Mouse (Mus musculus) ES-Bruce4 (cell line): Measurements from ENCODE around the gene Amd1.

Experiments
- CTCF ChIP-seq: IDR thresholded peaks from one replicate; pipeline ENCODE4 v1.8.1; 2011; ENCODE audit warnings: low read depth, low read length
- EP300 ChIP-seq: IDR thresholded peaks from 2 replicates; pipeline ENCODE4 v1.6.1; 2011; ENCODE audit warnings: low read depth, low read length; ENCODE audit not compliant: insufficient read depth
- POLR2A ChIP-seq: IDR thresholded peaks from one replicate; pipeline ENCODE4 v1.8.1; 2011; ENCODE audit warnings: low read length; ENCODE audit not compliant: insufficient read depth

DNA sequence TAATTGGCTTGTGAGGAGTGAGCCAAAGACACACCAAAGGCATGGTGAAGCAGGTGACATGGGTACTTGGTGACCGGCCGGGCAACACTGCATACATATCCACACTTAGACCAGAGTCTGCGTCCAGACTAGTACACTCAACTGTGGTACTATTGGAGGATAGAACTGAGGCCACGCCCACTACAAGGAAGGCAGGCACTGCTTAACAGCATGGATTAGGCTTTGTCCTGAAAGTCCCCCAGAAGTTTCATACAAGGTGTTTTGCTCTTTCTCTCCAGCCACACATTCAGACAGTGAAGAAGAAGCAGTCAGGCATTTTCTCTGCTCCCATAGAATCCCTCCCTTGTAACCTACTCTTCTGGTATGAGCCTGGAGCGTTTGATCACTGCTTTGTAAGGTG lies 45.3 kb downstream of the Amd1 start:
- no peak for TF ChIP-seq CTCF
- peak; percentile 75 for TF ChIP-seq POLR2A
- no peak for TF ChIP-seq EP300
